Mouse (Mus musculus) CH12.LX (cell line): ENCODE measurements around the gene Fmc1. TPM values are rescaled to one million over a fixed set of nuclear protein-coding genes. Genes with fewer than 3 reads are reported as not detected.
"Not testable (repeated sequence)": the region's sequence is repeated elsewhere in the genome, so short reads cannot be mapped to it uniquely, and the experiment has no call there.

Source experiments
- DNase-seq: peaks from one replicate; pipeline ENCODE4 v3.0.0-alpha.2; 2013; ENCODE audit errors: extremely low read depth
- H3K27ac ChIP-seq: 2 replicates; pipeline ENCODE4 v1.5.1; 2012; ENCODE audit warnings: low read depth, mild to moderate bottlenecking, control low read depth, moderate library complexity; ENCODE audit not compliant: insufficient read depth
- H3K27me3 ChIP-seq: replicated peaks from 2 replicates; pipeline ENCODE3; 2012; ENCODE audit warnings: inconsistent platforms
- H3K36me3 ChIP-seq, 2 experiments: replicated peaks in 1 of 2; 2 replicates each; pipeline versions ENCODE3 to v1.6.1; 2012; ENCODE audit warnings: inconsistent platforms in 1 of 2, low read length in 1 of 2, mild to moderate bottlenecking in 1 of 2, mixed read lengths in 1 of 2, moderate library complexity in 1 of 2; ENCODE audit not compliant: control insufficient read depth in 1 of 2, insufficient read depth in 1 of 2
- H3K4me1 ChIP-seq, 2 experiments: 2 replicates each; pipeline ENCODE4 v1.6.1; 2012; ENCODE audit warnings: inconsistent platforms in 1 of 2, moderate library complexity in 1 of 2; ENCODE audit not compliant: insufficient read depth in 2 of 2, control insufficient read depth in 1 of 2
- H3K4me2 ChIP-seq: 2 replicates; pipeline ENCODE4 v1.6.1; 2012; ENCODE audit warnings: low read depth, mild to moderate bottlenecking, control low read depth; ENCODE audit not compliant: poor library complexity, insufficient read depth, severe bottlenecking
- H3K4me3 ChIP-seq, 3 experiments: fragments of 150-350 bp in 1 of 3; sonication (generic) in 1 of 3; replicated peaks in 1 of 3; 2 replicates each; pipeline versions ENCODE3 to v1.5.1; 2011 to 2012; ENCODE audit warnings: low read depth in 2 of 3, low read length in 2 of 3, mild to moderate bottlenecking in 2 of 3, moderate library complexity in 2 of 3, control low read depth in 1 of 3, improper control_type of control experiment in 1 of 3, inconsistent platforms in 1 of 3, mixed read lengths in 1 of 3; ENCODE audit not compliant: poor library complexity in 1 of 3
- H3K79me2 ChIP-seq: replicated peaks from 2 replicates; pipeline ENCODE4 v1.6.1; 2012; ENCODE audit warnings: mild to moderate bottlenecking, moderate library complexity; ENCODE audit not compliant: control insufficient read depth, poor library complexity, insufficient read depth, severe bottlenecking; ENCODE audit errors: extremely low read depth
- H3K9ac ChIP-seq: 2 replicates; pipeline ENCODE4 v1.6.1; 2012; ENCODE audit warnings: low read depth, mild to moderate bottlenecking, control low read depth, moderate library complexity; ENCODE audit not compliant: insufficient read depth
- H3K9me3 ChIP-seq: replicated peaks from 2 replicates; pipeline ENCODE3; 2012; ENCODE audit warnings: low read length, inconsistent platforms, mixed read lengths
- BHLHE40 ChIP-seq: IDR thresholded peaks from 2 replicates; pipeline ENCODE4 v1.6.1; 2011; ENCODE audit warnings: mild to moderate bottlenecking, low read depth, low read length, improper control_type of control experiment
- E2F4 ChIP-seq: IDR thresholded peaks from 2 replicates; pipeline ENCODE4 v1.6.1; 2011; ENCODE audit warnings: low read depth, low read length, improper control_type of control experiment; ENCODE audit not compliant: insufficient replicate concordance
- MAX ChIP-seq: IDR thresholded peaks from 2 replicates; pipeline ENCODE4 v1.6.1; 2011; ENCODE audit warnings: low read length, improper control_type of control experiment
- MAZ ChIP-seq: IDR thresholded peaks from 2 replicates; pipeline ENCODE4 v1.6.1; 2012; ENCODE audit warnings: low read depth, mild to moderate bottlenecking, inconsistent platforms, low read length, improper control_type of control experiment, moderate library complexity
- NRF1 ChIP-seq: IDR thresholded peaks from 2 replicates; pipeline ENCODE4 v1.6.1; 2014; ENCODE audit warnings: low read depth, mild to moderate bottlenecking, inconsistent platforms, low read length, improper control_type of control experiment, moderate library complexity
- PAX5 ChIP-seq: IDR thresholded peaks from 2 replicates; pipeline ENCODE4 v1.6.1; 2012; ENCODE audit warnings: low read length, inconsistent platforms, mixed read lengths
- TBP ChIP-seq: conservative IDR thresholded peaks from 2 replicates; pipeline ENCODE4 v1.6.1; 2011; ENCODE audit warnings: low read depth, low read length, improper control_type of control experiment
- ZNF384 ChIP-seq: IDR thresholded peaks from 2 replicates; pipeline ENCODE4 v1.6.1; 2012; ENCODE audit warnings: low read depth, low read length, improper control_type of control experiment, inconsistent platforms
- dilution Hi-C: fragments of 300-500 bp; cut with MboI; formaldehyde crosslinking; loops from 2 replicates; pipeline ENCODE4 v1.14.3; 2020; ENCODE audit warnings: low sequenced_read_pairs; ENCODE audit not compliant: extremely low pct_unique_long_range_greater_than_20kb, extremely low pct_ligation_motif_present
- in situ Hi-C: fragments of 300-500 bp; cut with MboI; formaldehyde crosslinking; loops from 3 replicates; pipeline ENCODE4 v1.14.3; 2019; ENCODE audit warnings: low sequenced_read_pairs, low pct_ligation_motif_present, low pct_unique_long_range_greater_than_20kb, mixed read lengths
- polyA plus RNA-seq: library from polyadenylated mRNA; unstranded; fragments of >175 nt; gene quantifications from 2 replicates; pipeline ENCODE4 v1.2.1, GENCODE M21; 2012; ENCODE audit warnings: low read depth; ENCODE audit not compliant: insufficient read length
- total RNA-seq, 2 experiments: library from RNA; depleted of rRNA; stranded (reverse); fragments of 300-350 nt in 1 of 2; fragments of >200 nt in 1 of 2; gene quantifications; 2 replicates each; pipeline ENCODE4 v1.2.3; 2012 to 2014

The Fmc1 gene
- total and polyA plus RNA-seq, 3 experiments = 30.4 to 78.2 (median 47.3) TPM

DNA sequence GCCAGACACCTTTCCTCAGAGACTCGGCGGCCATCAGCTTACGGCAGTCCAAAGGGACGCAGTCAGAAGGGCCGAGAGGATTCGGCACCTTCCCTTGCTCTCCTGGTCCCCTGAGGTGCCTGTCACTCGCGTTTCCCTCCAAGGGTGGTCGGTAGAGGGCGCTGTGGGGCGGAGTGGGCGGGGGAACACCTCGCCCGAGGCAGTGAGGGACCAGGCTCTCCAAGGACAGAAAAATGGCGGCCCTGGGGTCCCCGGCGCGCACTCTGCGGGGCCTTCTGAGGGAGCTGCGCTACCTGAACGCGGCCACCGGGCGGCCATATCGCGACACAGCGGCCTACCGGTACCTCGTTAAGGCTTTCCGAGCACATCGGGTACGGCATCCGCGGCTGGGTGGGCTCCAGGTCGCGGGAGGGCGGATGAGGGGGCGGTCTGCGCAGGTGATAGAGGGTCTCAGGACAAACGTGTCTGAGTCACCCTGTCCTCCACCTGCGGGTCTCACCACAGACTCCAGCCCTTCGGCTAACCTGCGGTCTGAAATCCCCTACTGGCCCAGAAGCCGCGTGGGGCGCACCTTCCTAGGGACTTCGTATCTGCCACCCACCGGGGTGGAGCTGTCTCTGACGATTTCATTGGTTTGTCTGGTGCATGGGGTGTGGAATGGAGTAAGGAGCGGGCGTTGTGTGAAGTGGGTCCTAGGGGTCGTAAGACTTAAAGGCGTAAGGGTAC is 1.5 kb downstream of the Fmc1 start (continued):
- no peak for TF ChIP-seq PAX5
- peak; percentile 99 for TF ChIP-seq MAZ

DNA sequence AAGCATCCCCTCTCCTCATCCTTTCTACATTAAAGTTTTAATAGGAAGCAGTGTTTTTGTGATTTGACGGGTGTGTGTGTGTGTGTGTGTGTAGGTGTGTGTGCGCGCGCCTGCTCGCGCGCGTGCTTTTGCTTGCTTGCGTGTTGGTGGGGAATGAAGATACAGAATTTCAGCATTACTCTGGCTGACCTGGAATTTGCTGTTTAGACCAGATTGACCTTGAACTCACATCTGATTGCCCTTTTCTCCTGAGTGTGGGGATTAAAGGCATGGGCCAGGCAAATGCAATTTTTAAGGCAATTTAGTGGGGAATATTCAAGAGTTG is 2.0 kb downstream of the Fmc1 start:
- Histone ChIP-seq H3K36me3 (peaks cover 0 to 12% of the 10 kb centered on the region in 2 experiments), H3K27ac (no peak overlapping the region), H3K4me3 (peak overlapping the region; percentile 85 to 90 (median 85))
- TF ChIP-seq MAX (0 out of 2 replicates have a peak, but pooled peaks have one; percentile 4), NRF1 (0 out of 2 replicates have a peak, but pooled peaks have one; percentile 12), E2F4 (no peak)
- TF ChIP-seq, all 38 proteins: peak for 2
- dilution Hi-C loops = no loop called here
- Histone ChIP-seq H3K27me3 (no peaks in the 10 kb centered on the region), H3K9me3 (no peaks in the 10 kb centered on the region), H3K4me2 (peak overlapping the region; percentile 74; the same call in 1 of the 2 replicates), H3K79me2 (no peaks in the 10 kb centered on the region; the same call in 1 of the 2 replicates), H3K4me1 (peaks cover 3 to 18% of the 10 kb centered on the region in 2 experiments; a peak in 3 of 4 replicates), H3K9ac (peak overlapping the region; percentile 60)
- in situ Hi-C loops = loop anchor here (25.0 kb wide), 1 partner anchor 373 kb away; no protein-coding TSS in a partner anchor
- no peak for DNase-seq

DNA sequence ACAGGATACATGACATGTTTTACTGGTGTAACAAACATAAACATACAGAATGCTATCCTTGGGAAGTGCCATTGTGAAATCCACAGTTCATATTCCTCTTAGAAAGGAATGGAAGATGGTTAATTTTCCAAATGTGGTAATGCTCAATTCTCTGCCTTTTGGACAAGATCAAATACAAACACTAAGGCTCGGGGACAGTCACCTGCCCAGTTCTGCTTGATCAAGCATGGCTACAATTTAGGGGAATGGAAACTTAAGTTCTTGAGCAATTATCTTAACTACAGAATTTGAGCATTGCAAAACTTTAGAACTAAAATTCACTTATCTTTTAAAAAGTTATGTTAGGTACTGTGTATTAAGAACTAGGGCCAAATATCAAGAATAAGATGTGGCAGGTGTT is 2.5 kb downstream of the Fmc1 start:
- H3K79me2 ChIP-seq = no peaks in the 10 kb centered on the region; the same call in 1 of the 2 replicates
- in situ Hi-C loops = loop anchor here (25.0 kb wide), 1 partner anchor 373 kb away; no protein-coding TSS in a partner anchor
- dilution Hi-C loops = no loop called here
- no peak for DNase-seq
- no peaks in the 10 kb centered on the region for H3K9me3 ChIP-seq
- H3K36me3 ChIP-seq = peaks cover 0 to 13% of the 10 kb centered on the region in 2 experiments
- H3K4me1 ChIP-seq = peaks cover 3 to 18% of the 10 kb centered on the region in 2 experiments; a peak in 3 of 4 replicates
- TF ChIP-seq BHLHE40 (peak; percentile 62; the same call in 1 of the 2 replicates), PAX5 (no peak)
- H3K27ac ChIP-seq = no peak overlapping the region
- H3K4me3 ChIP-seq = peak overlapping the region; percentile 85 to 90 (median 85)
- H3K9ac ChIP-seq = peak overlapping the region; percentile 60; the same call in 1 of the 2 replicates
- no peaks in the 10 kb centered on the region for H3K27me3 ChIP-seq
- peak overlapping the region; percentile 74 for H3K4me2 ChIP-seq

DNA sequence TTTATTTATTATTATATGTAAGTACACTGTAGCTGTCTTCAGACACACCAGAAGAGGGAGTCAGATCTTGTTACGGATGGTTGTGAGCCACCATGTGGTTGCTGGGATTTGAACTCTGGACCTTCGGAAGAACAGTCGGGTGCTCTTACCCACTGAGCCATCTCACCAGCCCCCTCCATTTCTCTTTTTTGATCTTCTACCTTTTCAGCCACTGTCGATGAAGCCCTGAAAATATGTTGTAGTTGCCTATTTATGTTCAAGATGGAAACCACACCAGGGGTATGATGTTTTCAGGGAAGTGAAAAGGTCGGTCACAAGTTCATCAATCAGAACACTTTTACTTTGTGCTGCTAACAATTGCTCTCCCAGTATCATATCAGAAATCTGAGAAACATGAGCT is 10.8 kb downstream of the Fmc1 start:
- H3K9ac ChIP-seq, H3K27ac ChIP-seq, dilution Hi-C loops, H3K36me3 ChIP-seq, H3K4me1 ChIP-seq, H3K9me3 ChIP-seq, DNase-seq, H3K27me3 ChIP-seq, H3K79me2 ChIP-seq, H3K4me2 ChIP-seq, H3K4me3 ChIP-seq: not testable (repeated sequence)
- in situ Hi-C loops = loop anchor here (25.0 kb wide), 1 partner anchor 382 kb away; no protein-coding TSS in a partner anchor
- TF ChIP-seq TBP (peak; percentile 92), ZNF384 (0 out of 2 replicates have a peak, but pooled peaks have one; percentile 2)
